ENCODE assay signal across 8 mouse cellular contexts in genomic region chr1:66838184-66839042, GRCm38 (mm10). TPM values are rescaled to one million over a fixed set of nuclear protein-coding genes. Genes with fewer than 3 reads are reported as not detected.
DNase-seq lines count a peak whose midpoint lies in the region; ATAC-seq and TF ChIP-seq lines count a peak whose summit lies in the region.

No protein-coding gene starts in this region.

- 51% methylated on average over 16 of the region's 16 CpGs for WGBS in embryonic facial prominence, embryonic 14.5 days
- 55% methylated on average over 16 of the region's 16 CpGs for WGBS in heart, embryonic 16.5 days

- H3K27ac ChIP-seq in embryonic facial prominence, embryonic 14.5 days (replicated peaks; ENCODE audit: low read depth, low read length), result no peak overlapping the region
- H3K27ac ChIP-seq in heart, embryonic 16.5 days (ENCODE audit: low read length), result peak overlapping the region; percentile 69
- no peak overlapping the region for H3K27ac ChIP-seq in layer of hippocampus, adult 2 months

- H3K4me2 ChIP-seq in embryonic facial prominence, embryonic 14.5 days (ENCODE audit: low read depth, low read length), result peak overlapping the region; percentile 21; the same call in 1 of the 2 replicates
- H3K4me2 ChIP-seq in heart, embryonic 16.5 days (ENCODE audit: low read depth, low read length), result no peak overlapping the region

- no peak overlapping the region for H3K4me3 ChIP-seq in embryonic facial prominence, embryonic 14.5 days (ENCODE audit: low read depth, low read length)
- H3K4me3 ChIP-seq in heart, embryonic 16.5 days (ENCODE audit: low read length), result no peak overlapping the region
- H3K4me3 ChIP-seq in layer of hippocampus, adult 2 months, result peak overlapping the region; percentile 34

- TF ChIP-seq CTCF in layer of hippocampus, adult 2 months (conservative IDR thresholded peaks at IDR 0.05), result peak; percentile 91

- H3K9ac ChIP-seq in embryonic facial prominence, embryonic 14.5 days (ENCODE audit: low read depth, low read length), result no peak overlapping the region
- no peak overlapping the region; the same call in 1 of the 2 replicates for H3K9ac ChIP-seq in heart, embryonic 16.5 days (ENCODE audit: low read length)

- ATAC-seq in embryonic facial prominence, embryonic 14.5 days (ENCODE audit: low read depth), result no peak
- ATAC-seq in heart, embryonic 16.5 days (replicated peaks; ENCODE audit: extremely low read depth, insufficient read depth, low FRiP score), result no peak

- H3K4me1 ChIP-seq in embryonic facial prominence, embryonic 14.5 days (ENCODE audit: control insufficient read depth, insufficient read depth, low read length), result no peaks in the 10 kb centered on the region
- H3K4me1 ChIP-seq in heart, embryonic 16.5 days (ENCODE audit: control insufficient read depth, insufficient read depth, low read length), result peaks cover 8% of the 10 kb centered on the region

- H3K9me3 ChIP-seq in embryonic facial prominence, embryonic 14.5 days (ENCODE audit: control insufficient read depth, low read length), result no peaks in the 10 kb centered on the region
- no peaks in the 10 kb centered on the region for H3K9me3 ChIP-seq in heart, embryonic 16.5 days (replicated peaks; ENCODE audit: control insufficient read depth, low read length)

- H3K27me3 ChIP-seq in embryonic facial prominence, embryonic 14.5 days (replicated peaks; ENCODE audit: control insufficient read depth, insufficient read depth, low read length), result no peaks in the 10 kb centered on the region
- H3K27me3 ChIP-seq in heart, embryonic 16.5 days (ENCODE audit: control insufficient read depth, insufficient read depth, low read length), result no peaks in the 10 kb centered on the region

- H3K36me3 ChIP-seq in embryonic facial prominence, embryonic 14.5 days (ENCODE audit: control insufficient read depth, insufficient read depth, low read length), result peaks cover 30% of the 10 kb centered on the region
- peaks cover 43% of the 10 kb centered on the region for H3K36me3 ChIP-seq in heart, embryonic 16.5 days (ENCODE audit: control insufficient read depth, insufficient read depth)

- peak; percentile 61 to 76 for DNase-seq in CD8-positive naive resting alpha-beta T cell, adult 2 months (ENCODE audit: low read depth in 2 of 2, low spot score in 2 of 2)
- peak; percentile 80 to 84 for DNase-seq in adrenal gland, postnatal 36 days
- DNase-seq in embryonic facial prominence, embryonic 14.5 days (ENCODE audit: low spot score), result peak; percentile 79
- DNase-seq in layer of hippocampus, adult 2 months (ENCODE audit: low spot score in 2 of 2), result peak; percentile 57 to 78
- DNase-seq in lung, adult 18-20 months, result peak; percentile 78 to 82
- DNase-seq in ovary, postnatal 10 days (ENCODE audit: low spot score), result peak; percentile 46
- peak; percentile 75 for DNase-seq in thymus, postnatal 0 days (ENCODE audit: low spot score)

RNA-seq across cellular contexts. Expression of gene Kansl1l, which starts 21.1 kb away (rescaled TPM):
- total RNA-seq in adrenal gland, postnatal 36 days (2021), result 10 to 100 TPM; 17.9 to 21.0 TPM
- polyA plus RNA-seq in embryonic facial prominence, embryonic 14.5 days (2014; fragmentation: Nextera tagmentation; extraction: Ambion mirVana), result 14.4 and 16.1 TPM in 2 replicates
- 11.6 and 13.1 TPM in 2 replicates for polyA plus RNA-seq in heart, embryonic 16.5 days (2015; fragmentation: Nextera tagmentation; extraction: Ambion mirVana)
- total RNA-seq in layer of hippocampus, adult 2 months (2021), result 10 to 100 TPM; 20.3 TPM
- polyA plus RNA-seq in thymus, postnatal 0 days (2015; fragmentation: Nextera tagmentation; extraction: Ambion mirVana), result 21.3 and 25.3 TPM in 2 replicates

RNA-seq across cellular contexts. Expression of gene Acadl, which starts 24.7 kb away (rescaled TPM):
- 100 to 1,000 TPM; 472 to 633 TPM for total RNA-seq in adrenal gland, postnatal 36 days (2021)
- polyA plus RNA-seq in embryonic facial prominence, embryonic 14.5 days (2014; fragmentation: Nextera tagmentation; extraction: Ambion mirVana), result 108 and 128 TPM in 2 replicates
- 864 and 927 TPM in 2 replicates for polyA plus RNA-seq in heart, embryonic 16.5 days (2015; fragmentation: Nextera tagmentation; extraction: Ambion mirVana)
- 10 to 100 TPM; 31.7 to 33.0 TPM for total RNA-seq in layer of hippocampus, adult 2 months (2021)
- polyA plus RNA-seq in thymus, postnatal 0 days (2015; fragmentation: Nextera tagmentation; extraction: Ambion mirVana), result 77.5 and 89.0 TPM in 2 replicates
